Mouse (Mus musculus): ENCODE results near the gene Lrba. TPM values are rescaled to one million over a fixed set of nuclear protein-coding genes. Genes with fewer than 3 reads are reported as not detected.

Gene Lrba
- polyA plus RNA-seq, 1 experiment from 2014 or later, result 8.8 TPM

DNA sequence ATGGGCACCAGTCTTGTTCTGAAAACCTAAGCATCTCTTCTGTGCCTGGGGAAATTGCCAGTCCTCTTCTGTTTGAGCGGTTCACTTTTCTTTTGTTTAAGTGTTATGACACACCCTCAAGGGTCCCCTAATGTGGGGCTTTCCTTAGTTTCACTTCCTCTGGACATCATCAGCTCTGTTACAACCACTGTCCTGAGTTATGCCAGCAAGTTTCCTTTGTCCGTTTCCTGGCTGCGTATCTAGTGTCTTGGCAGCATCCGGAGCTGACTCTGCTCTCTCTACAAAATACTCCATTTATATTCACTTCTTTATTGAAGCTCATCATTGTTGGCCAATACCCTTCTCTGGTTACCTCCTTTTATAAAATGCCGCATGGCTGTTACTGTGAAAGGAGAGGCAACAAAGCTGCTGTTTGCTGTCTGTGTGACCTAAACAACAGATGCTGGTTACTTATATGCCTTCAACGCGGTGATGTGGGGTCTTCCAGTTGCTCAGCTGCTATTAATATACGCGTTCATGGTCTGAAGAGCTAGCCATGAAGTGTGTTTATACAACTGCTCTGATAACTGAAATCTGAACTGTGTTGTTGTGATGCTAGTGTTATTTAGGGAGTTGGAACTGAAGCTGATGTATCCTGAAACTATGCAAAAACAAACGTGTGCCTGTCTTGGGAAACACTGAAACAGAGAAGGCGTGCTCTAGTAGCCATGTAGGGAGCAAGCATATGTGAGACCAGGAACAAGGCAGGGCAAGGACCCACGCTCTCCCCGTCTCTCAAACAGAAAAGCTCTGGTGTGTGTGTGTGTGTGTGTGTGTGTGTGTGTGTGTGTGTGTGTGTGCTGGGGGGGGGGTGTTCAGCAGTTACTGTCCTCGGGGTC, 550.3 kb downstream of the Lrba start:
- Histone ChIP-seq H3K4me1 (replicated peaks; ENCODE audit: control insufficient read depth, insufficient read depth, low read length) (no peaks in the 10 kb centered on the region), H3K4me2 (replicated peaks; ENCODE audit: low read depth) (peak overlapping the region; percentile 21; the same call in 1 of the 2 replicates), H3K27me3 (replicated peaks; ENCODE audit: control insufficient read depth, insufficient read depth, low read length) (no peaks in the 10 kb centered on the region), H3K9ac (ENCODE audit: low read depth, low read length) (no peak overlapping the region), H3K36me3 (ENCODE audit: control insufficient read depth, insufficient read depth) (peaks cover 26% of the 10 kb centered on the region; the same call in 1 of the 2 replicates), H3K27ac (ENCODE audit: low read depth, low read length) (peak overlapping the region; percentile 46; the same call in 1 of the 2 replicates), H3K4me3 (ENCODE audit: low read depth, low read length) (no peak overlapping the region), H3K9me3 (ENCODE audit: control insufficient read depth) (no peaks in the 10 kb centered on the region)
- no peak for ATAC-seq
- TF ChIP-seq CTCF (IDR thresholded peaks at IDR 0.05; ENCODE audit: low read depth), result no peak
- 55% methylated on average over 14 of the region's 14 CpGs for WGBS

DNA sequence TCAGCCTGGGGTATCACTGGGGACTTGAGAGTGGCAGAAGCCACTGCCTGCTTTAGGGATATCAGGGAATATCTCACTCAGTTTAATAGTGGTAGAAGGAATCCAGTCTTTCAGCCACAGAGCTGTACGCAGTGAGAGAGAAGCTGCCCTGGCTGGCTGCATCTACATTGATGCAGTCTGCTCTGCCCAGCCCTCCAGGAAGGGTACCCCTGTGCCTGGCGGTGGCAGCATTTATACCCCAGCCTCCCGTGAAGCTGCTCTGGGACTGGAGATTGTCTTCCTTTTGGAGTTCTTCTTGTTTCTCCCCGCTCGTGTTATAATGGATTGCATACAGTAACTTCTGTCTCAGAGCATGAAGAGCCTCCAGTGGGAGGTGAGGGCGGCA, 551.0 kb downstream of the Lrba start:
- H3K36me3 ChIP-seq (ENCODE audit: control insufficient read depth, insufficient read depth), result peaks cover 31% of the 10 kb centered on the region; the same call in 1 of the 2 replicates
- no peak for ATAC-seq
- TF ChIP-seq CTCF (IDR thresholded peaks at IDR 0.05; ENCODE audit: low read depth), result no peak
- H3K4me2 ChIP-seq (replicated peaks; ENCODE audit: low read depth), result 0 out of 2 replicates have a peak overlapping the region, but pooled peaks have one; percentile 6
- H3K9me3 ChIP-seq (ENCODE audit: control insufficient read depth), result no peaks in the 10 kb centered on the region
- H3K4me1 ChIP-seq (replicated peaks; ENCODE audit: control insufficient read depth, insufficient read depth, low read length), result no peaks in the 10 kb centered on the region
- no peak overlapping the region for H3K4me3 ChIP-seq (ENCODE audit: low read depth, low read length)
- peak overlapping the region; percentile 46; the same call in 1 of the 2 replicates for H3K27ac ChIP-seq (ENCODE audit: low read depth, low read length)
- WGBS, result 70% methylated on average over 6 of the region's 6 CpGs
- no peaks in the 10 kb centered on the region for H3K27me3 ChIP-seq (replicated peaks; ENCODE audit: control insufficient read depth, insufficient read depth, low read length)
- H3K9ac ChIP-seq (ENCODE audit: low read depth, low read length), result no peak overlapping the region

DNA sequence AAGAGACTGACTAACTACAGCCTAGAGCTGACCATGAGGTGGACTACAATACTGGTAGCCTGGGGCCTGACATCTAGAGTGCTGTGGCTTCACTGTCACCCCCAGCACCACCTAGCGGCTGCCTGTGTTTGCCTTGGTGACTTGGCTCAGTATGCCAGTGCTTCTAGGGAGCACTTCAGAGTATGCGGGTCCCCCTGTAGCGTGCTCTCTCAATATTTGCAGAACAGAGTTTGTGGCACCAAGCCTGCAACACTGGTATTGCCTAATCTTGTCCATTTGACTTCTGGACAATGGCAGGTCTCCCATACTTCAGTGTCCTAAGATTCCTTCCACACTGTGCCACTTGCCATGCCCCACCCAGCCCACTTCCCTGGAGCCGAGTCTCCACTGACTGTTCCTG, 555.2 kb downstream of the Lrba start:
- H3K9me3 ChIP-seq (ENCODE audit: control insufficient read depth), result no peaks in the 10 kb centered on the region
- H3K27me3 ChIP-seq (replicated peaks; ENCODE audit: control insufficient read depth, insufficient read depth, low read length), result no peaks in the 10 kb centered on the region
- H3K9ac ChIP-seq (ENCODE audit: low read depth, low read length), result no peak overlapping the region
- peak; percentile 52 for TF ChIP-seq CTCF (IDR thresholded peaks at IDR 0.05; ENCODE audit: low read depth)
- no peak overlapping the region for H3K27ac ChIP-seq (ENCODE audit: low read depth, low read length)
- no peak overlapping the region for H3K4me2 ChIP-seq (replicated peaks; ENCODE audit: low read depth)
- 66% methylated on average over 4 of the region's 4 CpGs for WGBS
- H3K4me1 ChIP-seq (replicated peaks; ENCODE audit: control insufficient read depth, insufficient read depth, low read length), result no peaks in the 10 kb centered on the region
- H3K36me3 ChIP-seq (ENCODE audit: control insufficient read depth, insufficient read depth), result peaks cover 49% of the 10 kb centered on the region
- no peak overlapping the region for H3K4me3 ChIP-seq (ENCODE audit: low read depth, low read length)
- ATAC-seq, result no peak

DNA sequence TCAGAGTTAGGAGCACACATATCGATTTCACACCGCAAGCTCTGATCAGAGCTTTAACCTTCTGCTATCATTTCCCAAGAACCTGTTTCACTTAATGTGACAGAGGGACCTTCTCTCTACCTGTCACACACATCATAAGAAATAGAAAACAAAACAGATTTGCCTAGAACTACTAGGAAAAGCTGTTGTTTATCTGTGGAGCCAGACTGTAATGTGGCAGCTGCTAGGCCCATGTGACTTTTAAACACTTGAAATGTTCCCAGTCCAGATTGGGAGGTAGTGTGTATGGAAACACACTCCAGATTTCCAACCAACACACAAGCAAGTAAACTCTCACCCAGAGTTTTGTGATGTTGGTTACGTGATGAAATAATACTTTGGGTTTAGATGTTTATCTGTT, 559.6 kb downstream of the Lrba start:
- Histone ChIP-seq H3K36me3 (ENCODE audit: control insufficient read depth, insufficient read depth) (peaks cover 27% of the 10 kb centered on the region), H3K9ac (ENCODE audit: low read depth, low read length) (no peak overlapping the region), H3K4me3 (ENCODE audit: low read depth, low read length) (no peak overlapping the region), H3K4me2 (replicated peaks; ENCODE audit: low read depth) (no peak overlapping the region), H3K27ac (ENCODE audit: low read depth, low read length) (no peak overlapping the region), H3K4me1 (replicated peaks; ENCODE audit: control insufficient read depth, insufficient read depth, low read length) (0 out of 2 replicates have a peak, but pooled peaks cover 6% of the 10 kb centered on the region), H3K9me3 (ENCODE audit: control insufficient read depth) (no peaks in the 10 kb centered on the region), H3K27me3 (replicated peaks; ENCODE audit: control insufficient read depth, insufficient read depth, low read length) (no peaks in the 10 kb centered on the region)
- no peak for ATAC-seq
- TF ChIP-seq CTCF (IDR thresholded peaks at IDR 0.05; ENCODE audit: low read depth), result no peak
- WGBS, result 87% methylated on average over 3 of the region's 3 CpGs

DNA sequence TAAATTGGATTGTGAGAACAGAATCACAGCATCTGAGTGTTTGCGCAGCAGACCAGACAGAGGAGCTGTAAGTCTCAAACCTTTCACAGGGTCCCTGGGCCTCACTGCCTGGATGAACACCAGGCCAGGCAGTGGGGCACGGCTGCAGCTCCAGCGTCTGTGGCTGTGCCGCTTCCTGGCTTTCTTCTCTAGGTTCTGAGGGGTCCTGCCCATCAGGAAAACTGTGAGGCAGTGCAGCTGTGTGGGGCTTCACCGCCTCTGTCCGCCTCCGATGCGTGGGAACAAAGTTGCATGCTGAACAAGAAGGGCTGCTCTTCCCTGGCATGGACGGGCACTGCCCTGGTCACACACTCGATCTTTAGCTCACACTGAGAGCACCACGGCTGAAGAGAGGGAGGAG, 560.5 kb downstream of the Lrba start:
- no peak overlapping the region; the same call in 1 of the 2 replicates for H3K4me2 ChIP-seq (replicated peaks; ENCODE audit: low read depth)
- ATAC-seq, result no peak
- no peak overlapping the region for H3K9ac ChIP-seq (ENCODE audit: low read depth, low read length)
- H3K27ac ChIP-seq (ENCODE audit: low read depth, low read length), result no peak overlapping the region; the same call in 1 of the 2 replicates
- TF ChIP-seq CTCF (IDR thresholded peaks at IDR 0.05; ENCODE audit: low read depth), result no peak
- H3K9me3 ChIP-seq (ENCODE audit: control insufficient read depth), result no peaks in the 10 kb centered on the region
- H3K4me1 ChIP-seq (replicated peaks; ENCODE audit: control insufficient read depth, insufficient read depth, low read length), result 0 out of 2 replicates have a peak, but pooled peaks cover 6% of the 10 kb centered on the region
- 63% methylated on average over 11 of the region's 11 CpGs for WGBS
- H3K27me3 ChIP-seq (replicated peaks; ENCODE audit: control insufficient read depth, insufficient read depth, low read length), result no peaks in the 10 kb centered on the region
- H3K4me3 ChIP-seq (ENCODE audit: low read depth, low read length), result no peak overlapping the region
- H3K36me3 ChIP-seq (ENCODE audit: control insufficient read depth, insufficient read depth), result peaks cover 22% of the 10 kb centered on the region

DNA sequence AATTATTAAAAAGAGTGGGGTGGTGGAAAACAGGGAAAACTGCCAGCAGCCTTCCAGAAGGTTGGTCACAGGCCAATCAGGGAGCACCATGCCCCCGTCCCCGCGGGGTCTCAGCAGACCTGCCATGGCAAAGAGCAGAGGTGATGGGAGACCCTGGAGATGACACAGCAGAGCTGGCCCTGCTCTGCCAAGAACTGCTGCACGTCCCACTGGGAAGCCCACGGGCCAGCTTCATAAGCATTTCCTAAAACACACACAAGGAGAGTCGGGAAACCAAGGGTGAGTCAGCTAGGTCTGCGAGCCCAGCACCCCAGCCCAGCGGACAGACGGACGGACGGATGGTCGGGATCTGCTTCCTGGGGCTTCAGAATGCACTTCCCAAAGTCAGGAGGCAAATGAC, 561.8 kb downstream of the Lrba start:
- no peak overlapping the region for H3K9ac ChIP-seq (ENCODE audit: low read depth, low read length)
- no peak overlapping the region for H3K4me2 ChIP-seq (replicated peaks; ENCODE audit: low read depth)
- no peaks in the 10 kb centered on the region for H3K9me3 ChIP-seq (ENCODE audit: control insufficient read depth)
- H3K4me1 ChIP-seq (replicated peaks; ENCODE audit: control insufficient read depth, insufficient read depth, low read length), result 0 out of 2 replicates have a peak, but pooled peaks cover 6% of the 10 kb centered on the region
- peaks cover 10% of the 10 kb centered on the region for H3K36me3 ChIP-seq (ENCODE audit: control insufficient read depth, insufficient read depth)
- no peak overlapping the region for H3K4me3 ChIP-seq (ENCODE audit: low read depth, low read length)
- no peaks in the 10 kb centered on the region for H3K27me3 ChIP-seq (replicated peaks; ENCODE audit: control insufficient read depth, insufficient read depth, low read length)
- TF ChIP-seq CTCF (IDR thresholded peaks at IDR 0.05; ENCODE audit: low read depth), result no peak
- ATAC-seq, result no peak
- WGBS, result 76% methylated on average over 12 of the region's 12 CpGs
- 0 out of 2 replicates have a peak overlapping the region, but pooled peaks have one; percentile 15 for H3K27ac ChIP-seq (ENCODE audit: low read depth, low read length)
